Mouse (Mus musculus): Measurements from ENCODE around the gene 2310011J03Rik. TPM values are rescaled to one million over a fixed set of nuclear protein-coding genes. Genes with fewer than 3 reads are reported as not detected.

2310011J03Rik gene
- polyA plus RNA-seq, 1 experiment, result 88.2 TPM

GRCm38 (mm10) chr10:80304458-80304857, 15.9 kb downstream of the 2310011J03Rik start:
- Histone ChIP-seq H3K4me3 (replicated peaks) (peak overlapping the region; percentile 92), H3K27me3 (replicated peaks) (peaks cover 75% of the 10 kb centered on the region)
- TF ChIP-seq GATA1 (IDR thresholded peaks at IDR 0.05; ENCODE audit: borderline replicate concordance, low read length) (no peak), FLI1 (IDR thresholded peaks at IDR 0.05; ENCODE audit: low read length) (no peak)

GRCm38 (mm10) chr10:80302471-80302881, 17.9 kb downstream of the 2310011J03Rik start:
- Histone ChIP-seq H3K27me3 (replicated peaks) (peaks cover 76% of the 10 kb centered on the region), H3K4me3 (replicated peaks) (no peak overlapping the region), H3K9me3 (no peaks in the 10 kb centered on the region), H3K4me1 (peaks cover 72% of the 10 kb centered on the region), H3K36me3 (replicated peaks; ENCODE audit: low read length) (peaks cover 20% of the 10 kb centered on the region)
- TF ChIP-seq GATA1 (IDR thresholded peaks at IDR 0.05; ENCODE audit: borderline replicate concordance, low read length) (no peak), FLI1 (IDR thresholded peaks at IDR 0.05; ENCODE audit: low read length) (no peak)

More at GRCm38 (mm10) chr10:80304458-80304857, 15.9 kb downstream of the 2310011J03Rik start:
- Histone ChIP-seq H3K36me3 (replicated peaks; ENCODE audit: low read length) (peaks cover 36% of the 10 kb centered on the region), H3K4me1 (peaks cover 52% of the 10 kb centered on the region), H3K9me3 (no peaks in the 10 kb centered on the region)

- no peak for TF ChIP-seq GATA1 (IDR thresholded peaks at IDR 0.05; ENCODE audit: borderline replicate concordance, low read length)
- no peak for TF ChIP-seq FLI1 (IDR thresholded peaks at IDR 0.05; ENCODE audit: low read length)
- Histone ChIP-seq H3K4me1 (peaks cover 77% of the 10 kb centered on the region), H3K36me3 (replicated peaks; ENCODE audit: low read length) (peaks cover 15% of the 10 kb centered on the region), H3K9me3 (no peaks in the 10 kb centered on the region), H3K27me3 (replicated peaks) (peaks cover 75% of the 10 kb centered on the region), H3K4me3 (replicated peaks) (no peak overlapping the region)
Measured at GRCm38 (mm10) chr10:80302082-80302355, 18.3 kb downstream of the 2310011J03Rik start.

- no peak overlapping the region for H3K4me3 ChIP-seq (replicated peaks)
- peaks cover 70% of the 10 kb centered on the region for H3K27me3 ChIP-seq (replicated peaks)
- peaks cover 82% of the 10 kb centered on the region for H3K4me1 ChIP-seq
- TF ChIP-seq FLI1 (IDR thresholded peaks at IDR 0.05; ENCODE audit: low read length) (no peak), GATA1 (IDR thresholded peaks at IDR 0.05; ENCODE audit: borderline replicate concordance, low read length) (no peak)
- H3K36me3 ChIP-seq (replicated peaks; ENCODE audit: low read length), result peaks cover 11% of the 10 kb centered on the region
- H3K9me3 ChIP-seq, result no peaks in the 10 kb centered on the region
Measured at GRCm38 (mm10) chr10:80301256-80302081, 18.9 kb downstream of the 2310011J03Rik start.

GRCm38 (mm10) chr10:80300672-80301181, 19.6 kb downstream of the 2310011J03Rik start:
- H3K4me3 ChIP-seq (replicated peaks), result no peak overlapping the region
- TF ChIP-seq GATA1 (IDR thresholded peaks at IDR 0.05; ENCODE audit: borderline replicate concordance, low read length) (no peak), FLI1 (IDR thresholded peaks at IDR 0.05; ENCODE audit: low read length) (no peak)

GRCm38 (mm10) chr10:80299824-80300223, 20.5 kb downstream of the 2310011J03Rik start:
- Histone ChIP-seq H3K27me3 (replicated peaks) (peaks cover 54% of the 10 kb centered on the region), H3K36me3 (replicated peaks; ENCODE audit: low read length) (peaks cover 3% of the 10 kb centered on the region), H3K4me3 (replicated peaks) (peak overlapping the region; percentile 10), H3K9me3 (no peaks in the 10 kb centered on the region), H3K4me1 (peaks cover 90% of the 10 kb centered on the region)
- TF ChIP-seq GATA1 (IDR thresholded peaks at IDR 0.05; ENCODE audit: borderline replicate concordance, low read length) (no peak), FLI1 (IDR thresholded peaks at IDR 0.05; ENCODE audit: low read length) (no peak)

More at GRCm38 (mm10) chr10:80300672-80301181, 19.6 kb downstream of the 2310011J03Rik start:
- peaks cover 62% of the 10 kb centered on the region for H3K27me3 ChIP-seq (replicated peaks)
- peaks cover 90% of the 10 kb centered on the region for H3K4me1 ChIP-seq
- peaks cover 4% of the 10 kb centered on the region for H3K36me3 ChIP-seq (replicated peaks; ENCODE audit: low read length)
- H3K9me3 ChIP-seq, result no peaks in the 10 kb centered on the region

- TF ChIP-seq FLI1 (IDR thresholded peaks at IDR 0.05; ENCODE audit: low read length), result no peak
- no peak for TF ChIP-seq GATA1 (IDR thresholded peaks at IDR 0.05; ENCODE audit: borderline replicate concordance, low read length)
- peaks cover 8% of the 10 kb centered on the region for H3K36me3 ChIP-seq (replicated peaks; ENCODE audit: low read length)
- H3K4me3 ChIP-seq (replicated peaks), result no peak overlapping the region
- H3K4me1 ChIP-seq, result peaks cover 90% of the 10 kb centered on the region
- H3K9me3 ChIP-seq, result no peaks in the 10 kb centered on the region
- peaks cover 51% of the 10 kb centered on the region for H3K27me3 ChIP-seq (replicated peaks)
Measured at GRCm38 (mm10) chr10:80299301-80299700, 21.0 kb downstream of the 2310011J03Rik start.

GRCm38 (mm10) chr10:80298571-80299281, 21.6 kb downstream of the 2310011J03Rik start:
- Histone ChIP-seq H3K9me3 (no peaks in the 10 kb centered on the region), H3K4me1 (peaks cover 90% of the 10 kb centered on the region), H3K4me3 (replicated peaks) (no peak overlapping the region), H3K27me3 (replicated peaks) (peaks cover 51% of the 10 kb centered on the region), H3K36me3 (replicated peaks; ENCODE audit: low read length) (peaks cover 14% of the 10 kb centered on the region)
- TF ChIP-seq GATA1 (IDR thresholded peaks at IDR 0.05; ENCODE audit: borderline replicate concordance, low read length) (no peak), FLI1 (IDR thresholded peaks at IDR 0.05; ENCODE audit: low read length) (no peak)

GRCm38 (mm10) chr10:80297526-80298133, 22.7 kb downstream of the 2310011J03Rik start:
- TF ChIP-seq FLI1 (IDR thresholded peaks at IDR 0.05; ENCODE audit: low read length) (no peak), GATA1 (IDR thresholded peaks at IDR 0.05; ENCODE audit: borderline replicate concordance, low read length) (no peak)
- Histone ChIP-seq H3K9me3 (no peaks in the 10 kb centered on the region), H3K36me3 (replicated peaks; ENCODE audit: low read length) (peaks cover 21% of the 10 kb centered on the region), H3K27me3 (replicated peaks) (peaks cover 51% of the 10 kb centered on the region), H3K4me1 (peaks cover 93% of the 10 kb centered on the region), H3K4me3 (replicated peaks) (peak overlapping the region; percentile 82)
